Mouse (Mus musculus) activated CD4-positive, CD25-positive, alpha-beta regulatory T cell, adult 4 months (primary cell): ENCODE measurements around the gene Tmem115. TPM values are rescaled to one million over a fixed set of nuclear protein-coding genes. Genes with fewer than 3 reads are reported as not detected.
"Not testable (repeated sequence)": the region's sequence is repeated elsewhere in the genome, so short reads cannot be mapped to it uniquely, and the experiment has no call there.

Experiments used
- ATAC-seq: one replicate; pipeline ENCODE4 v1.8.0; 2017
- polyA plus RNA-seq, 2 experiments: library from polyadenylated mRNA; unstranded; fragments of 100-300 nt; shearing (Covaris generic); gene quantifications; one replicate each; pipeline ENCODE4 v1.2.1; 2017

Tmem115 gene
- polyA plus RNA-seq, 2 experiments from 2014 or later, result 19.3 to 24.9 TPM

GRCm38 (mm10) chr9:107551117-107551889 is 17.6 kb downstream of the Tmem115 start, which contains the start of gene Rassf1:
Rassf1 (plus strand) TSS chr9:107551555.
- peak; percentile 67 for ATAC-seq

- ATAC-seq, result no peak
Measured at GRCm38 (mm10) chr9:107551890-107552355, 18.2 kb downstream of the Tmem115 start.

GRCm38 (mm10) chr9:107552690-107553393 is 19.1 kb downstream of the Tmem115 start:
- no peak for ATAC-seq

- ATAC-seq, result no peak
Measured at GRCm38 (mm10) chr9:107553541-107554318, 20.0 kb downstream of the Tmem115 start.

- ATAC-seq, result peak; percentile 68
Measured at GRCm38 (mm10) chr9:107554319-107554825, 20.6 kb downstream of the Tmem115 start.

- no peak for ATAC-seq
Measured at GRCm38 (mm10) chr9:107555031-107555457, 21.3 kb downstream of the Tmem115 start.

GRCm38 (mm10) chr9:107555701-107556100 is 22.0 kb downstream of the Tmem115 start:
- no peak for ATAC-seq

GRCm38 (mm10) chr9:107556346-107556745 is 22.6 kb downstream of the Tmem115 start:
- ATAC-seq, result no peak

- ATAC-seq, result peak; percentile 94
Measured at GRCm38 (mm10) chr9:107563029-107563581, 29.4 kb downstream of the Tmem115 start, which contains the start of gene Tusc2. Tusc2 (plus strand) TSS chr9:107563255.

- ATAC-seq, result not testable (repeated sequence)
Measured at GRCm38 (mm10) chr9:107565556-107565955, 31.8 kb downstream of the Tmem115 start.

GRCm38 (mm10) chr9:107566041-107566709 is 32.4 kb downstream of the Tmem115 start:
- no peak for ATAC-seq

- no peak for ATAC-seq
Measured at GRCm38 (mm10) chr9:107566855-107567254, 33.1 kb downstream of the Tmem115 start.

- no peak for ATAC-seq
Measured at GRCm38 (mm10) chr9:107567702-107568319, 34.1 kb downstream of the Tmem115 start, which contains the start of gene Hyal2. Hyal2 (plus strand) TSS chr9:107567945.

GRCm38 (mm10) chr9:107568331-107569261 is 34.9 kb downstream of the Tmem115 start:
- ATAC-seq, result peak; percentile 93

- ATAC-seq, result no peak
Measured at GRCm38 (mm10) chr9:107569270-107569669, 35.5 kb downstream of the Tmem115 start.

GRCm38 (mm10) chr9:107570016-107570415 is 36.3 kb downstream of the Tmem115 start:
- ATAC-seq, result no peak

GRCm38 (mm10) chr9:107570845-107571244 is 37.1 kb downstream of the Tmem115 start:
- no peak for ATAC-seq

GRCm38 (mm10) chr9:107571534-107572326 is 38.0 kb downstream of the Tmem115 start:
- no peak for ATAC-seq

- ATAC-seq, result no peak
Measured at GRCm38 (mm10) chr9:107572327-107572662, 38.5 kb downstream of the Tmem115 start.
